ENCODE assay signal across 8 mouse cellular contexts in genomic region chr10:22059026-22059325, GRCm38 (mm10). TPM values are rescaled to one million over a fixed set of nuclear protein-coding genes. Genes with fewer than 3 reads are reported as not detected.
A peak's percentile ranks its signal among the peaks of the same experiment; 100 is the strongest.
DNase-seq lines count a peak whose midpoint lies in the region; ATAC-seq and TF ChIP-seq lines count a peak whose summit lies in the region.

No protein-coding gene starts in this region.

- H3K4me1 ChIP-seq in spleen, adult 2 months (ENCODE audit: control insufficient read depth, insufficient read depth, insufficient read length): peaks cover 5% of the 10 kb centered on the region; the same call in 1 of the 2 replicates
- H3K4me1 ChIP-seq in limb, embryonic 15.5 days: peaks cover 4% of the 10 kb centered on the region
- no peaks in the 10 kb centered on the region; the same call in 1 of the 2 replicates for H3K4me1 ChIP-seq in stomach, postnatal 0 days (replicated peaks; ENCODE audit: control insufficient read depth, insufficient read depth)

- H3K4me2 ChIP-seq in limb, embryonic 15.5 days: peak overlapping the region; percentile 85
- H3K4me2 ChIP-seq in stomach, postnatal 0 days (replicated peaks; ENCODE audit: low read depth): peak overlapping the region; percentile 62

- no peak for TF ChIP-seq POLR2A in spleen, adult 2 months (IDR thresholded peaks at IDR 0.05; ENCODE audit: low read depth, low read length)

- H3K36me3 ChIP-seq in spleen, adult 2 months (ENCODE audit: control insufficient read depth, insufficient read depth, low read length): no peaks in the 10 kb centered on the region
- H3K36me3 ChIP-seq in limb, embryonic 15.5 days: no peaks in the 10 kb centered on the region
- no peaks in the 10 kb centered on the region for H3K36me3 ChIP-seq in stomach, postnatal 0 days (ENCODE audit: control insufficient read depth, insufficient read depth, low read length)

- 28% methylated on average over 12 of the region's 12 CpGs for WGBS in spleen, adult 2 months
- WGBS in limb, embryonic 15.5 days: 19% methylated on average over 12 of the region's 12 CpGs
- 19% methylated on average over 12 of the region's 12 CpGs for WGBS in stomach, postnatal 0 days

- no peaks in the 10 kb centered on the region for H3K27me3 ChIP-seq in spleen, adult 2 months (ENCODE audit: control insufficient read depth, insufficient read depth, low read length)
- H3K27me3 ChIP-seq in limb, embryonic 15.5 days: no peaks in the 10 kb centered on the region
- no peaks in the 10 kb centered on the region for H3K27me3 ChIP-seq in stomach, postnatal 0 days (ENCODE audit: control insufficient read depth, insufficient read depth, low read length)

- DNase-seq in embryo, embryonic 11 days: peak; percentile 3
- no peak for DNase-seq in embryo, embryonic 10 days (ENCODE audit: low spot score)
- no peak for DNase-seq in spleen, adult 2 months (ENCODE audit: low read depth in 1 of 2, low spot score in 2 of 2)
- DNase-seq in spleen, postnatal 10 days (ENCODE audit: low spot score in 2 of 2): no peak
- no peak for DNase-seq in stomach, postnatal 0 days (ENCODE audit: low spot score)
- DNase-seq in right cerebral cortex, postnatal 25 days: no peak
- no peak for DNase-seq in cerebellum, adult 11 months

- H3K4me3 ChIP-seq in spleen, adult 2 months (ENCODE audit: extremely low read depth, insufficient read depth, insufficient read length): peak overlapping the region; percentile 46; the same call in 1 of the 2 replicates
- peak overlapping the region; percentile 55 for H3K4me3 ChIP-seq in limb, embryonic 15.5 days
- H3K4me3 ChIP-seq in stomach, postnatal 0 days (ENCODE audit: low read depth, low read length): peak overlapping the region; percentile 42

- 0 out of 2 replicates have a peak overlapping the region, but pooled peaks have one; percentile 14 for H3K9ac ChIP-seq in limb, embryonic 15.5 days
- 0 out of 2 replicates have a peak overlapping the region, but pooled peaks have one; percentile 14 for H3K9ac ChIP-seq in stomach, postnatal 0 days (ENCODE audit: low read length)

- no peak for TF ChIP-seq CTCF in spleen, adult 2 months (IDR thresholded peaks at IDR 0.05; ENCODE audit: extremely low read depth, insufficient read depth, insufficient read length, insufficient replicate concordance)
- no peak for TF ChIP-seq CTCF in stomach, postnatal 0 days (IDR thresholded peaks at IDR 0.05; ENCODE audit: low read depth)

- no peak overlapping the region for H3K27ac ChIP-seq in spleen, adult 2 months (ENCODE audit: insufficient read depth, low read length)
- H3K27ac ChIP-seq in limb, embryonic 15.5 days: no peak overlapping the region
- H3K27ac ChIP-seq in stomach, postnatal 0 days (replicated peaks): no peak overlapping the region

- TF ChIP-seq EP300 in stomach, postnatal 0 days (optimal IDR thresholded peaks at IDR 0.05): no peak

- no peak; the same call in 1 of the 2 replicates for ATAC-seq in limb, embryonic 15.5 days (ENCODE audit: insufficient number of reproducible peaks, low FRiP score, low TSS enrichment, low read depth)
- ATAC-seq in stomach, postnatal 0 days (ENCODE audit: low FRiP score, low TSS enrichment): no peak

- no peaks in the 10 kb centered on the region for H3K9me3 ChIP-seq in limb, embryonic 15.5 days
- no peaks in the 10 kb centered on the region for H3K9me3 ChIP-seq in stomach, postnatal 0 days (ENCODE audit: control insufficient read depth, low read length)

RNA-seq across cellular contexts. Expression of gene 4930444G20Rik, which starts 8.9 kb away (rescaled TPM):
- polyA plus RNA-seq in spleen, adult 2 months (2012; rRNA removed): not detected in 2 replicates
- not detected in 2 replicates for polyA plus RNA-seq in limb, embryonic 15.5 days (2015; fragmentation: Nextera tagmentation; extraction: Ambion mirVana)
- not detected in 2 replicates for polyA plus RNA-seq in stomach, postnatal 0 days (2015; fragmentation: Nextera tagmentation; extraction: Ambion mirVana)
